Mouse (Mus musculus) liver, embryonic 13.5 days (tissue): ENCODE results near the gene Telo2. TPM values are rescaled to one million over a fixed set of nuclear protein-coding genes. Genes with fewer than 3 reads are reported as not detected.
A peak's percentile ranks its signal among the peaks of the same experiment; 100 is the strongest.

Source experiments
- ATAC-seq: fragments of 200-750 bp; cut with Nextera tagmentation; 2 replicates; pipeline ENCODE4 v1.8.0; 2017; ENCODE audit warnings: low read depth, mild to moderate bottlenecking, moderate number of reproducible peaks, moderate library complexity
- DNase-seq: peaks from one replicate; pipeline ENCODE4 v3.0.0; 2022
- H3K27ac ChIP-seq: fragments of 300-500 bp; sonication (generic); 2 replicates; pipeline ENCODE4 v1.5.1; 2015; ENCODE audit warnings: moderate library complexity, mild to moderate bottlenecking, inconsistent platforms
- H3K27me3 ChIP-seq: fragments of 300-500 bp; sonication (generic); 2 replicates; pipeline ENCODE4 v1.6.1; 2015; ENCODE audit warnings: mild to moderate bottlenecking, inconsistent platforms
- H3K36me3 ChIP-seq: fragments of 300-500 bp; sonication (generic); 2 replicates; pipeline ENCODE4 v1.6.1; 2015; ENCODE audit warnings: mild to moderate bottlenecking, inconsistent platforms
- H3K4me1 ChIP-seq: fragments of 300-500 bp; sonication (generic); replicated peaks from 2 replicates; pipeline ENCODE4 v1.6.1; 2015; ENCODE audit warnings: inconsistent platforms
- H3K4me2 ChIP-seq: fragments of 300-500 bp; sonication (generic); 2 replicates; pipeline ENCODE4 v1.6.1; 2015; ENCODE audit warnings: inconsistent platforms, mild to moderate bottlenecking, moderate library complexity
- H3K4me3 ChIP-seq: fragments of 300-500 bp; sonication (generic); replicated peaks from 2 replicates; pipeline ENCODE4 v1.5.1; 2015; ENCODE audit warnings: mild to moderate bottlenecking, inconsistent platforms
- H3K9ac ChIP-seq: fragments of 300-500 bp; sonication (generic); 2 replicates; pipeline ENCODE4 v1.6.1; 2015; ENCODE audit warnings: mild to moderate bottlenecking, inconsistent platforms
- H3K9me3 ChIP-seq: fragments of 300-500 bp; sonication (generic); replicated peaks from 2 replicates; pipeline ENCODE4 v1.6.1; 2016; ENCODE audit warnings: inconsistent platforms
- WGBS: fragments of 180-500 bp; shearing (Covaris S2); methylation state at CpG from one replicate; pipeline ENCODE4 v1.1.7; 2015; ENCODE audit not compliant: insufficient replicate concordance; 5-methylcytosine and 5-hydroxymethylcytosine counted together
- polyA plus RNA-seq: library from polyadenylated mRNA; unstranded; fragments of >200 nt; fragmentation: Nextera tagmentation; extraction: Ambion mirVana; gene quantifications from 2 replicates; pipeline ENCODE4 v1.2.1, GENCODE M21; 2015

Telo2 gene
- polyA plus RNA-seq, 1 experiment from 2014 or later = 16.3 TPM

GRCm38 (mm10) chr17:25080210-25080609 lies 35.6 kb downstream of the Telo2 start:
- no peak for ATAC-seq
- peak overlapping the region; percentile 52 for H3K9ac ChIP-seq
- peak overlapping the region; percentile 66 for H3K27ac ChIP-seq
- DNase-seq = no peak
- peaks cover 36% of the 10 kb centered on the region for H3K4me1 ChIP-seq
- H3K27me3 ChIP-seq = no peaks in the 10 kb centered on the region
- peak overlapping the region; percentile 31 for H3K4me3 ChIP-seq
- H3K9me3 ChIP-seq = no peaks in the 10 kb centered on the region
- 75% methylated on average over 13 of the region's 13 CpGs for WGBS
- no peak overlapping the region for H3K4me2 ChIP-seq
- no peaks in the 10 kb centered on the region for H3K36me3 ChIP-seq

GRCm38 (mm10) chr17:25077771-25078372 lies 37.9 kb downstream of the Telo2 start:
- DNase-seq (no peak), ATAC-seq (no peak)
- no peak overlapping the region for H3K9ac ChIP-seq
- H3K4me2 ChIP-seq = 0 out of 2 replicates have a peak overlapping the region, but pooled peaks have one; percentile 17
- no peaks in the 10 kb centered on the region for H3K9me3 ChIP-seq
- no peak overlapping the region for H3K4me3 ChIP-seq
- no peaks in the 10 kb centered on the region for H3K36me3 ChIP-seq
- WGBS = 68% methylated on average over 13 of the region's 13 CpGs
- no peaks in the 10 kb centered on the region for H3K27me3 ChIP-seq
- peaks cover 13% of the 10 kb centered on the region for H3K4me1 ChIP-seq
- peak overlapping the region; percentile 21; the same call in 1 of the 2 replicates for H3K27ac ChIP-seq

GRCm38 (mm10) chr17:25076906-25077305 lies 38.9 kb downstream of the Telo2 start:
- Histone ChIP-seq H3K27me3 (no peaks in the 10 kb centered on the region), H3K36me3 (no peaks in the 10 kb centered on the region), H3K4me2 (no peak overlapping the region), H3K4me1 (0 out of 2 replicates have a peak, but pooled peaks cover 11% of the 10 kb centered on the region), H3K4me3 (no peak overlapping the region), H3K27ac (no peak overlapping the region), H3K9me3 (no peaks in the 10 kb centered on the region), H3K9ac (no peak overlapping the region)
- WGBS = 77% methylated on average over 4 of the region's 4 CpGs
- no peak for ATAC-seq
- DNase-seq = no peak

- H3K27ac ChIP-seq = peak overlapping the region; percentile 40
- peaks cover 49% of the 10 kb centered on the region for H3K4me1 ChIP-seq
- no peaks in the 10 kb centered on the region for H3K36me3 ChIP-seq
- no peaks in the 10 kb centered on the region for H3K27me3 ChIP-seq
- no peak overlapping the region for H3K4me2 ChIP-seq
- no peak for DNase-seq
- WGBS = 45% methylated on average over 2 of the region's 2 CpGs
- no peaks in the 10 kb centered on the region for H3K9me3 ChIP-seq
- ATAC-seq = no peak
- no peak overlapping the region for H3K9ac ChIP-seq
- H3K4me3 ChIP-seq = no peak overlapping the region
Measured at GRCm38 (mm10) chr17:25068690-25069089, 47.1 kb downstream of the Telo2 start.

GRCm38 (mm10) chr17:25067442-25067851 lies 48.3 kb downstream of the Telo2 start:
- 28% methylated on average over 8 of the region's 8 CpGs for WGBS
- no peak overlapping the region for H3K9ac ChIP-seq
- no peaks in the 10 kb centered on the region for H3K27me3 ChIP-seq
- H3K27ac ChIP-seq = peak overlapping the region; percentile 15; the same call in 1 of the 2 replicates
- H3K4me2 ChIP-seq = no peak overlapping the region
- no peaks in the 10 kb centered on the region for H3K9me3 ChIP-seq
- H3K4me1 ChIP-seq = peaks cover 51% of the 10 kb centered on the region
- ATAC-seq (no peak), DNase-seq (no peak)
- no peak overlapping the region for H3K4me3 ChIP-seq
- no peaks in the 10 kb centered on the region for H3K36me3 ChIP-seq

- H3K4me1 ChIP-seq = peaks cover 51% of the 10 kb centered on the region
- no peak overlapping the region for H3K4me2 ChIP-seq
- H3K4me3 ChIP-seq = no peak overlapping the region
- no peaks in the 10 kb centered on the region for H3K9me3 ChIP-seq
- DNase-seq (no peak), ATAC-seq (no peak)
- H3K36me3 ChIP-seq = no peaks in the 10 kb centered on the region
- H3K27ac ChIP-seq = no peak overlapping the region
- H3K9ac ChIP-seq = no peak overlapping the region
- 84% methylated on average over 7 of the region's 7 CpGs for WGBS
- H3K27me3 ChIP-seq = no peaks in the 10 kb centered on the region
Measured at GRCm38 (mm10) chr17:25066595-25066994, 49.2 kb downstream of the Telo2 start.

GRCm38 (mm10) chr17:25065189-25065588 lies 50.6 kb downstream of the Telo2 start:
- no peaks in the 10 kb centered on the region for H3K36me3 ChIP-seq
- 61% methylated on average over 3 of the region's 3 CpGs for WGBS
- no peaks in the 10 kb centered on the region for H3K27me3 ChIP-seq
- H3K27ac ChIP-seq = no peak overlapping the region
- no peak overlapping the region for H3K4me2 ChIP-seq
- H3K4me3 ChIP-seq = no peak overlapping the region
- peaks cover 50% of the 10 kb centered on the region for H3K4me1 ChIP-seq
- DNase-seq (no peak), ATAC-seq (no peak)
- H3K9ac ChIP-seq = no peak overlapping the region
- H3K9me3 ChIP-seq = no peaks in the 10 kb centered on the region

GRCm38 (mm10) chr17:25064351-25064750 lies 51.4 kb downstream of the Telo2 start:
- ATAC-seq (0 out of 2 replicates have a peak, but pooled peaks have one; percentile 10), DNase-seq (no peak)
- Histone ChIP-seq H3K4me3 (no peak overlapping the region), H3K27ac (no peak overlapping the region), H3K4me1 (peaks cover 46% of the 10 kb centered on the region), H3K27me3 (no peaks in the 10 kb centered on the region), H3K36me3 (no peaks in the 10 kb centered on the region), H3K4me2 (no peak overlapping the region), H3K9ac (no peak overlapping the region), H3K9me3 (no peaks in the 10 kb centered on the region)
- 55% methylated on average over 9 of the region's 9 CpGs for WGBS

GRCm38 (mm10) chr17:25063872-25064271 lies 51.9 kb downstream of the Telo2 start:
- DNase-seq (no peak), ATAC-seq (peak; percentile 54)
- H3K4me1 ChIP-seq = peaks cover 45% of the 10 kb centered on the region
- H3K4me2 ChIP-seq = no peak overlapping the region
- H3K27me3 ChIP-seq = no peaks in the 10 kb centered on the region
- H3K9ac ChIP-seq = no peak overlapping the region
- no peak overlapping the region for H3K4me3 ChIP-seq
- WGBS = 70% methylated on average over 12 of the region's 12 CpGs
- no peaks in the 10 kb centered on the region for H3K9me3 ChIP-seq
- no peak overlapping the region for H3K27ac ChIP-seq
- no peaks in the 10 kb centered on the region for H3K36me3 ChIP-seq

- 77% methylated on average over 4 of the region's 4 CpGs for WGBS
- H3K4me1 ChIP-seq = peaks cover 39% of the 10 kb centered on the region
- ATAC-seq (no peak), DNase-seq (no peak)
- H3K27me3 ChIP-seq = no peaks in the 10 kb centered on the region
- H3K27ac ChIP-seq = no peak overlapping the region
- no peaks in the 10 kb centered on the region for H3K9me3 ChIP-seq
- H3K4me3 ChIP-seq = no peak overlapping the region
- H3K36me3 ChIP-seq = no peaks in the 10 kb centered on the region
- H3K4me2 ChIP-seq = no peak overlapping the region
- H3K9ac ChIP-seq = no peak overlapping the region
Measured at GRCm38 (mm10) chr17:25063261-25063660, 52.5 kb downstream of the Telo2 start.

- H3K27me3 ChIP-seq = no peaks in the 10 kb centered on the region
- ATAC-seq (no peak), DNase-seq (no peak)
- no peak overlapping the region for H3K9ac ChIP-seq
- H3K9me3 ChIP-seq = no peaks in the 10 kb centered on the region
- 81% methylated on average over 6 of the region's 6 CpGs for WGBS
- peaks cover 23% of the 10 kb centered on the region for H3K36me3 ChIP-seq
- no peak overlapping the region for H3K4me2 ChIP-seq
- no peak overlapping the region for H3K27ac ChIP-seq
- H3K4me1 ChIP-seq = no peaks in the 10 kb centered on the region
- H3K4me3 ChIP-seq = no peak overlapping the region
Measured at GRCm38 (mm10) chr17:25057041-25057440, 58.7 kb downstream of the Telo2 start.

GRCm38 (mm10) chr17:25053274-25053673 lies 62.5 kb downstream of the Telo2 start:
- Histone ChIP-seq H3K4me3 (no peak overlapping the region), H3K27me3 (no peaks in the 10 kb centered on the region), H3K9me3 (no peaks in the 10 kb centered on the region), H3K4me1 (no peaks in the 10 kb centered on the region), H3K36me3 (peaks cover 23% of the 10 kb centered on the region), H3K4me2 (no peak overlapping the region), H3K9ac (no peak overlapping the region), H3K27ac (no peak overlapping the region)
- 74% methylated on average over 9 of the region's 9 CpGs for WGBS
- DNase-seq = no peak
- ATAC-seq = no peak
